Mouse (Mus musculus) kidney, postnatal 0 days (tissue): Measurements from ENCODE around the gene 1700018F24Rik. TPM values are rescaled to one million over a fixed set of nuclear protein-coding genes. Genes with fewer than 3 reads are reported as not detected.
"Not testable (repeated sequence)": the region's sequence is repeated elsewhere in the genome, so short reads cannot be mapped to it uniquely, and the experiment has no call there.

ENCODE experiments used
- ATAC-seq: fragments of 200-750 bp; cut with Nextera tagmentation; replicated peaks from 2 replicates; pipeline ENCODE4 v1.8.0; 2017; ENCODE audit warnings: low read depth, moderate number of reproducible peaks, moderate TSS enrichment, moderate library complexity; ENCODE audit not compliant: low FRiP score
- DNase-seq: peaks from one replicate; pipeline ENCODE4 v3.0.0-alpha.2; 2016; ENCODE audit warnings: low spot score
- H3K27ac ChIP-seq: fragments of 300-500 bp; sonication (generic); 2 replicates; pipeline ENCODE4 v1.5.1; 2014; ENCODE audit warnings: mild to moderate bottlenecking
- H3K27me3 ChIP-seq: fragments of 300-500 bp; sonication (generic); 2 replicates; pipeline ENCODE4 v1.6.1; 2014; ENCODE audit warnings: low read length, mixed read lengths; ENCODE audit not compliant: insufficient read depth
- H3K36me3 ChIP-seq: fragments of 300-500 bp; sonication (generic); 2 replicates; pipeline ENCODE4 v1.6.1; 2014; ENCODE audit warnings: low read length, mixed read lengths; ENCODE audit not compliant: insufficient read depth
- H3K4me1 ChIP-seq: fragments of 300-500 bp; sonication (generic); replicated peaks from 2 replicates; pipeline ENCODE4 v1.6.1; 2014; ENCODE audit warnings: antibody characterized with exemption, low read length, mixed read lengths; ENCODE audit not compliant: insufficient read depth
- H3K4me2 ChIP-seq: fragments of 300-500 bp; sonication (generic); 2 replicates; pipeline ENCODE4 v1.6.1; 2014; ENCODE audit warnings: mild to moderate bottlenecking, low read length, moderate library complexity, mixed read lengths
- H3K4me3 ChIP-seq: fragments of 300-500 bp; sonication (generic); replicated peaks from 2 replicates; pipeline ENCODE4 v1.5.1; 2014; ENCODE audit warnings: low read depth, low read length
- H3K9ac ChIP-seq: fragments of 300-500 bp; sonication (generic); 2 replicates; pipeline ENCODE4 v1.6.1; 2014; ENCODE audit warnings: low read depth, low read length
- H3K9me3 ChIP-seq: fragments of 300-500 bp; sonication (generic); replicated peaks from 2 replicates; pipeline ENCODE4 v1.6.1; 2016; ENCODE audit warnings: low read length, inconsistent platforms, mixed read lengths
- CTCF ChIP-seq: IDR thresholded peaks from 2 replicates; pipeline ENCODE4 v1.5.1; 2016; ENCODE audit warnings: antibody characterized with exemption, low read depth, mild to moderate bottlenecking, moderate library complexity
- WGBS: fragments of 180-500 bp; shearing (Covaris S2); extraction: QIAGEN DNeasy Blood & Tissue Kit; methylation state at CpG from one replicate; pipeline ENCODE4 v1.1.7; 2014; 5-methylcytosine and 5-hydroxymethylcytosine counted together
- polyA plus RNA-seq: library from polyadenylated mRNA; unstranded; fragments of >200 nt; fragmentation: Nextera tagmentation; extraction: Ambion mirVana; gene quantifications from 2 replicates; pipeline ENCODE4 v1.2.1, GENCODE M21; 2015

1700018F24Rik gene
- polyA plus RNA-seq, result not detected in 2 replicates

DNA sequence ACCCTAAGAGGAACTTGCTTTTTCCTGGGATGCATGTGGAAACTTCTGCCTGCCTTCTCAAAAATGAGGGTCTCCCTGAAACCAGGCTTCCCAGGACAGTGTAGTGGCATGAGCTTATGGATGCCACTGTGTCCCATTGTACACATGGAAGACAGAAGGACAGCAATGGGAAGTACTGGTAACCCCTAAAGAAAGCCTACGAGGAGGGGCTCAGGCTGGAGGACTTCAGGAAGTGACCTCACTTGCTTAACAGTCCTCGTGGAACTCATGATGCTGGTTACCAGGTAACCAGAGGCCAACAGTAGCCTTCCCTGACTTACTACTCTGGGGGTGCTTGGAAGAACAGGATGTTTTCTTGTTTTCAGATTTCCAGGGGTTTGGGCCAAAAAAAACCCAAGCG lies at the start of gene 1700018F24Rik:
Gene 1700018F24Rik (plus strand): TSS at position 301 of the 400 bp plus-strand sequence.
- not testable (repeated sequence) for H3K4me3 ChIP-seq, H3K4me2 ChIP-seq, ATAC-seq, H3K27ac ChIP-seq, H3K9ac ChIP-seq, H3K27me3 ChIP-seq, H3K36me3 ChIP-seq, H3K9me3 ChIP-seq, DNase-seq, H3K4me1 ChIP-seq
- 26% methylated on average over 3 of the region's 3 CpGs for WGBS

DNA sequence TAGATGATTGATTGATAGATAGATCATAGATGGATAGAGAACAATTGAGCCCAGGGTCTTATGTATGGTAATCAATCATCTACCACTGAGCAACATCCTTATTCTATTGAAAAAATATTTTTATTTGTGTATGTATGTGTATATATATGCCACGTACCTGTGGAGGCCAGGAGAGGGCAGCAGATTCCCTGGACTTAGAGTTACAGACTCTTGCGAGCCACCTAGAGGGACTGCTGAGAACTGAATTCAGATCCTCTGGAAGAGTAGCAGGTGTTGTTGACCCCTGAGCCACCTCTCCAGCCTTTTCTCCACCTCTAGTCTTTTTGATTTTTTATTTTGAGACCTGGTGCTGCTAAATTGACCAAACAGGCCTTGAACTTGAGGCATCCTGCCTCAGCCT lies 44.3 kb upstream of the 1700018F24Rik start:
- peak; percentile 47 for DNase-seq
- 46% methylated on average over 2 of the region's 2 CpGs for WGBS

DNA sequence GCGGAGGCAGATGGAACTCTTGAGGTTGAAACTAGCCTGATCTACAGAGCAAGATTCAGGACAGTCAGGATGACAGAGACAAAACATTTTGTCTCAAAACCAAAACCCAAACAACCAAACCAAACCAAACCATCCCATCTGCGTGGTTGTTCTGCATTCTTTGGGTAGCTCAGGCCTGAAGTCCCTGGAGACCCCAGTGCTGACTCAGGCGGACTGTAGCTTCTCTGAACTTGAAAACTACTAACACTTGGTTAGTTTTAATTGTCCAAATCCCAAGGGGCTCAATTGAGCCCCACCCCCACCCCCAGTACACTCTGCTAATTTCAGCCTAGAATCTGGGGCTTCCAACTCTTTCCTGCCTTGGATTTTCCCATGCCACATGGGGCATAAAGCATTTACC lies 39.4 kb upstream of the 1700018F24Rik start:
- no peak overlapping the region for H3K4me3 ChIP-seq
- no peak for ATAC-seq
- H3K4me2 ChIP-seq, result no peak overlapping the region
- 82% methylated on average over 3 of the region's 3 CpGs for WGBS
- no peak overlapping the region for H3K9ac ChIP-seq
- no peaks in the 10 kb centered on the region for H3K36me3 ChIP-seq
- no peak overlapping the region for H3K27ac ChIP-seq
- DNase-seq, result no peak
- H3K9me3 ChIP-seq, result no peaks in the 10 kb centered on the region
- H3K4me1 ChIP-seq, result no peaks in the 10 kb centered on the region
- no peaks in the 10 kb centered on the region for H3K27me3 ChIP-seq
- no peak for TF ChIP-seq CTCF

More for the DNA sequence above, 44.3 kb upstream of the 1700018F24Rik start:
- H3K9me3 ChIP-seq, result no peaks in the 10 kb centered on the region
- H3K4me2 ChIP-seq, result no peak overlapping the region
- H3K27me3 ChIP-seq, result no peaks in the 10 kb centered on the region
- H3K27ac ChIP-seq, result no peak overlapping the region
- H3K9ac ChIP-seq, result no peak overlapping the region
- H3K4me3 ChIP-seq, result no peak overlapping the region
- TF ChIP-seq CTCF, result peak; percentile 67
- H3K36me3 ChIP-seq, result no peaks in the 10 kb centered on the region
- no peak for ATAC-seq
- H3K4me1 ChIP-seq, result no peaks in the 10 kb centered on the region

DNA sequence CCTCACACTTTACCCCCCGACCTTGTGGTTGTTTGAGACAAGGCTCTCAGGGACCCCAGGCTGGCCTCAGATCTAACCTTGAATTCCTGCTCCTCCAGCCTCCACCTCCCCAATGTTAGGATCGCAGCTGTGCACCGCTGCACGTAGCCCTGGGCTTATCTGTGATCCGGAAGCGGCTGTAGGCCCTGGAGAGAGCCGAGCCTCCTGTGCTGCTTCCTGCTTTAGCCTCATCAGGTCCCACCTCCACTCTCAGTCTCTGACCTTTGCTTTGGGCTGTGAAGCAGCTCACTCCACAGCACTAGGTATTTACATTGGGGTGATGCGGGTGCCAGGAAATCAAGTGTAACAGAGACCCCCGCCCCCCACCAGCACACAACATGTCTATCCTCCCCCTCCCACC lies 38.3 kb upstream of the 1700018F24Rik start:
- Histone ChIP-seq H3K27me3 (no peaks in the 10 kb centered on the region), H3K4me2 (no peak overlapping the region), H3K36me3 (no peaks in the 10 kb centered on the region), H3K9ac (no peak overlapping the region), H3K4me3 (no peak overlapping the region), H3K4me1 (no peaks in the 10 kb centered on the region), H3K27ac (no peak overlapping the region), H3K9me3 (no peaks in the 10 kb centered on the region)
- ATAC-seq (no peak), DNase-seq (no peak)
- 64% methylated on average over 9 of the region's 9 CpGs for WGBS
- no peak for TF ChIP-seq CTCF

- TF ChIP-seq CTCF, result no peak
- no peak for ATAC-seq
- DNase-seq, result no peak
- Histone ChIP-seq H3K4me1 (no peaks in the 10 kb centered on the region), H3K4me3 (no peak overlapping the region), H3K9ac (no peak overlapping the region), H3K27ac (no peak overlapping the region), H3K4me2 (no peak overlapping the region), H3K27me3 (no peaks in the 10 kb centered on the region), H3K36me3 (no peaks in the 10 kb centered on the region), H3K9me3 (no peaks in the 10 kb centered on the region)
- 77% methylated on average over 6 of the region's 6 CpGs for WGBS
Observed at GRCm38 (mm10) chr5:145005596-145005995, 37.2 kb upstream of the 1700018F24Rik start.

DNA sequence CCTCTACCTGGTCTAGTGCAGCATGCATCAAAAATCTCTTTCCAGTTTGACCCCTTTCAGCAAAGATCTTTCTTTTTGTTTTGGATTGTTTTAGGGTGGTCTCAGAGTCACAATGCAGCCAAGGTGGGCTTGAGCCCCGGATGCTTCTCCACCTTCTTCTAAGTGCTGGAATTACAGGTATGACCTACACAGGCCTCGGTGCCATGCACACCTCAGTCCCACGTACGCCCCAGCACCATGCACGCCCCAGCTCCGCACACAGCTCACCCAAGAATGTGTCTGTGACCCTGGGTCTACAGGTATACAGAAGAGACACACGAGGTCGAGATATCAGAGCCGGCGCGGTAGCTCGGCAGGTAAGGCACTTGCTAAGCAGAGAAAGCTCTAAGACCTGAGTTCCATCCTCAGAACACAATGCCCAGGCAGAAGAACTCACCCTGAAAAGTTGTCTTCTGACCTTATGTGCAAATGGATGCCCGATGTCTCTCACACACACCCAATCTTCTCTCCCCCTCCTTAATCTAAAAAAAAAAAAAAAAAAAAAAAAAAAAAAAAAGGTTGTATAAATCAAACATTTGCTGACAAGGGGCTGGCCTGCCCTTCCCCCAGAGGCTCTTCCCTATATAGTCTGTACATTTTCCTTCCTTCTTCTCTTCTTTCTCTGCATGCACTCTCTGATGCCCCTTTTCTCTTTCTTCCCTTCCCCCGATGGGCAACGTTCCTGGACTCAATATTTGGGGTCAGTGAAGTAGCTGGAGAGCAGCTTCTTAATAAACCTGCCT lies 33.7 kb upstream of the 1700018F24Rik start:
- no peak overlapping the region for H3K4me2 ChIP-seq
- no peak overlapping the region for H3K9ac ChIP-seq
- no peaks in the 10 kb centered on the region for H3K27me3 ChIP-seq
- ATAC-seq, result no peak
- DNase-seq, result no peak
- WGBS, result 89% methylated on average over 15 of the region's 15 CpGs
- no peaks in the 10 kb centered on the region for H3K4me1 ChIP-seq
- no peak overlapping the region for H3K4me3 ChIP-seq
- TF ChIP-seq CTCF, result no peak
- no peaks in the 10 kb centered on the region for H3K36me3 ChIP-seq
- H3K27ac ChIP-seq, result no peak overlapping the region
- no peaks in the 10 kb centered on the region for H3K9me3 ChIP-seq
